Mouse (Mus musculus) stomach, postnatal 0 days (tissue): Measurements from ENCODE around the gene Mad1l1.

Experiments used
- CTCF ChIP-seq: IDR thresholded peaks from 2 replicates; pipeline ENCODE4 v1.5.1; 2016; ENCODE audit warnings: antibody characterized with exemption, low read depth, mild to moderate bottlenecking, moderate library complexity
- EP300 ChIP-seq: optimal IDR thresholded peaks from 2 replicates; pipeline ENCODE3; 2016; ENCODE audit warnings: antibody characterized with exemption

GRCm38 (mm10) chr5:140346050-140346449 lies 24.7 kb upstream of the Mad1l1 start:
- TF ChIP-seq CTCF, result no peak
- no peak for TF ChIP-seq EP300
